Comparison of ENCODE assay signal across 8 mouse cellular contexts in genomic region chr4:125066490-125067370, GRCm38 (mm10). TPM values are rescaled to one million over a fixed set of nuclear protein-coding genes. Genes with fewer than 3 reads are reported as not detected.
A peak's percentile ranks its signal among the peaks of the same experiment; 100 is the strongest.
DNase-seq lines count a peak whose midpoint lies in the region; ATAC-seq and TF ChIP-seq lines count a peak whose summit lies in the region.

Snip1 (plus strand) TSS chr4:125066672.

- WGBS in forebrain, embryonic 14.5 days = 1% methylated on average over 78 of the region's 78 CpGs
- 1% methylated on average over 78 of the region's 78 CpGs for WGBS in lung, adult 2 months

- H3K27ac ChIP-seq in ES-Bruce4 (ENCODE audit: insufficient read depth, low read length) = no peak within 1 kb of the TSS
- no peak within 1 kb of the TSS for H3K27ac ChIP-seq in forebrain, embryonic 14.5 days (ENCODE audit: low read depth, low read length)

- H3K4me1 ChIP-seq in ES-Bruce4 (ENCODE audit: control insufficient read depth, insufficient read depth, low read length) = no peaks in the 10 kb centered on the region
- H3K4me1 ChIP-seq in forebrain, embryonic 14.5 days (ENCODE audit: control insufficient read depth, insufficient read depth, low read length) = peaks cover 9% of the 10 kb centered on the region
- 0 out of 2 replicates have a peak, but pooled peaks cover 4% of the 10 kb centered on the region for H3K4me1 ChIP-seq in lung, adult 2 months (ENCODE audit: control insufficient read depth, insufficient read depth, low read length)

- H3K27me3 ChIP-seq in ES-Bruce4 (ENCODE audit: control insufficient read depth, insufficient read depth, low read length, poor library complexity, severe bottlenecking) = no peaks in the 10 kb centered on the region
- no peaks in the 10 kb centered on the region for H3K27me3 ChIP-seq in forebrain, embryonic 14.5 days (replicated peaks; ENCODE audit: control insufficient read depth, insufficient read depth, low read length)

- TF ChIP-seq CTCF in ES-Bruce4 (IDR thresholded peaks at IDR 0.05; ENCODE audit: low read depth, low read length) = no peak
- TF ChIP-seq CTCF in lung, adult 2 months (IDR thresholded peaks at IDR 0.05; ENCODE audit: insufficient read depth, low read length) = no peak

- peak within 1 kb of the TSS; percentile 92 for H3K4me2 ChIP-seq in forebrain, embryonic 14.5 days (ENCODE audit: low read length)

- intact Hi-C loops in heart, postnatal 25 days (cut with DNase I) = loop anchor here (1.0 to 10.0 kb wide), 4 partner anchors 18 to 352 kb away; partner anchors contain the start of genes 1110065P20Rik, Sf3a3 and Yrdc

- H3K9ac ChIP-seq in ES-Bruce4 (ENCODE audit: low read depth, poor library complexity, severe bottlenecking) = peak within 1 kb of the TSS; percentile 82
- H3K9ac ChIP-seq in forebrain, embryonic 14.5 days (ENCODE audit: low read length) = peak within 1 kb of the TSS; percentile 83

- H3K36me3 ChIP-seq in ES-Bruce4 (ENCODE audit: control insufficient read depth, insufficient read depth, low read length, poor library complexity, severe bottlenecking) = peaks cover 19% of the 10 kb centered on the region
- peaks cover 32% of the 10 kb centered on the region for H3K36me3 ChIP-seq in forebrain, embryonic 14.5 days (ENCODE audit: control insufficient read depth, insufficient read depth, low read length)

- DNase-seq in forebrain, embryonic 14.5 days (ENCODE audit: low spot score) = peak; percentile 96
- DNase-seq in heart, postnatal 25 days (ENCODE audit: low spot score) = peak; percentile 87
- DNase-seq in layer of hippocampus, adult 18-20 months (ENCODE audit: low spot score in 2 of 2) = peak; percentile 92 to 97
- peak; percentile 97 for DNase-seq in lung, adult 2 months
- DNase-seq in thymus, adult 18-20 months = peak; percentile 87 to 88

- peak; percentile 92 for ATAC-seq in cerebellum, adult (ENCODE audit: insufficient number of reproducible peaks, low FRiP score, low TSS enrichment)
- ATAC-seq in forebrain, embryonic 14.5 days = peak; percentile 96
- ATAC-seq in neutrophil, adult 5-6 weeks (ENCODE audit: extremely low read depth, insufficient number of reproducible peaks, low FRiP score, poor library complexity, severe bottlenecking) = peak; percentile 96

- H3K9me3 ChIP-seq in ES-Bruce4 (replicated peaks; ENCODE audit: control insufficient read depth, insufficient read depth, low read length, poor library complexity, severe bottlenecking) = no peaks in the 10 kb centered on the region
- no peaks in the 10 kb centered on the region for H3K9me3 ChIP-seq in forebrain, embryonic 14.5 days (replicated peaks; ENCODE audit: control insufficient read depth, low read length)

- no peak for TF ChIP-seq EP300 in ES-Bruce4 (IDR thresholded peaks at IDR 0.05; ENCODE audit: insufficient read depth, low read depth, low read length)

- H3K4me3 ChIP-seq in ES-Bruce4 (ENCODE audit: low read depth, low read length) = peak within 1 kb of the TSS; percentile 100
- H3K4me3 ChIP-seq in forebrain, embryonic 14.5 days (ENCODE audit: low read depth, low read length) = peak within 1 kb of the TSS; percentile 92
- H3K4me3 ChIP-seq in lung, adult 2 months (replicated peaks; ENCODE audit: extremely low read depth, low read depth, low read length) = peak within 1 kb of the TSS; percentile 69

- TF ChIP-seq POLR2A in ES-Bruce4 (IDR thresholded peaks at IDR 0.05; ENCODE audit: insufficient read depth, low read length) = peak; percentile 89
- TF ChIP-seq POLR2A in lung, adult 2 months (IDR thresholded peaks at IDR 0.05; ENCODE audit: borderline replicate concordance, extremely low read depth, low read depth, low read length) = peak; percentile 90

RNA-seq across cellular contexts. Expression of gene Snip1, which starts in this region (rescaled TPM):
- 20.0 and 23.8 TPM in 2 replicates for polyA plus RNA-seq in ES-Bruce4 (2011; ENCODE audit: insufficient read depth, insufficient read length, low read depth, missing spikeins)
- 28.9 and 31.3 TPM in 2 replicates for polyA plus RNA-seq in forebrain, embryonic 14.5 days (2014; fragmentation: Nextera tagmentation; extraction: Ambion mirVana)
- 1 to 10 TPM; 7.6 to 8.8 TPM for total RNA-seq in heart, postnatal 25 days (2021)
- total RNA-seq in layer of hippocampus, adult 18-20 months (2021) = 10 to 100 TPM; 13.8 to 15.4 TPM
- polyA plus RNA-seq in lung, adult 2 months (2012; rRNA removed) = 7.8 and 8.8 TPM in 2 replicates
- total RNA-seq in neutrophil, adult 5-6 weeks (2017) = 26.2 and 30.0 TPM in 2 replicates
